11 mouse cellular contexts compared by ENCODE assay signal in the genomic region with DNA sequence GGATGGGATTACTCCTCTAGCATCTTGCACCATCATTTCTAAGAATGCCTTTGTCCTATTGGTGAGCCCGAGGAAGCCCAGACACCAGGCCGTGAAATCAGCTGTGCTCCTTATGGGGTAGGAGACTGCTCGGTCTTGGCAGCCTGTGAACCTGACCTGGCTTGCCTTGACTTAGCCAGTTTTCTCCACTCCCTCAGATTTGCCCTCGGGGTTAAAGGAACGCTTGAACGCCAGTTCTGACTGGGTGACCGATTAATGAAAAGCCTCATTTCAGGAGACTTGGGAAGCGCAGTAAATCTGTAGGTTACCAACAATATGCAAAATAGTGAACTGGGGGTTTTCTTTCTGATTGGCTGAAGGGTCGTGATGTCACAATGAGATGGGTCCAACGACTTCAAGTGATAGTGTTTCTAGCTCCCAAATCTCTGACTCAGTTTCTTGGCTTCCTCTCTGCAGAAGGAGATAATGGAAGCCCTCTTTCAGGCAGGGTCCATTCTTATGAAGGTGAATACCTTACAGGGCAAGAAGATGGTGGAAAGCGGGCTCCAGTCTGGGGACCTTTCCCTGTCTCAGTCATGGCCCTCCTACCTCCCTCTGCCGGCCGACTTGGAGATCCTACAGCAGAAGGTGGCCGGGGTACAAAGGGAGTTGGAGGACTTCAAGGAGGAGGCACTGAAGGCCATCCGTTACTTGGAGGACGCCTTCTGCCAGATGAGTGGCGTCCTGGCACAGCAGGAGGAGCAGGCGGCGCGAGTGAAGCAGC. TPM values are rescaled to one million over a fixed set of nuclear protein-coding genes. Genes with fewer than 3 reads are reported as not detected.
DNase-seq lines count a peak whose midpoint lies in the region; ATAC-seq lines count a peak whose summit lies in the region.
"Had no signal": no experiment of that assay in that cellular context is flagged by ENCODE, and none has a peak within 500 bp of the region (broad histone marks: within the 10 kb centered on the region; RNA-seq: fewer than 3 reads in every experiment).

A gene (plus strand): TSS at position 428 of the 763 bp plus-strand sequence.

- peak within 1 kb of the TSS; percentile 41 for H3K4me2 ChIP-seq in forebrain, embryonic 16.5 days (ENCODE audit: low read length)

- DNase-seq in kidney, postnatal 25 days: peak; percentile 50 to 79
- DNase-seq in retina, postnatal 1 day: peak; percentile 48
- no peak for DNase-seq in cerebellum, postnatal 4 days (ENCODE audit: low spot score in 2 of 2)
- DNase-seq in adrenal gland, adult (ENCODE audit: inconsistent age in 2 of 2, low spot score in 1 of 2): no peak
- DNase-seq: adrenal gland, adult 8-10 months had no signal

- no peak within 1 kb of the TSS for H3K9ac ChIP-seq in forebrain, embryonic 16.5 days (replicated peaks; ENCODE audit: low read depth, low read length)

- ATAC-seq in megakaryocyte, adult 5-6 weeks (ENCODE audit: poor library complexity, severe bottlenecking): no peak
- ATAC-seq in forebrain, embryonic 16.5 days: no peak
- no peak for ATAC-seq in activated CD4-positive, CD25-positive, alpha-beta regulatory T cell, adult 4 months

- peaks cover 4% of the 10 kb centered on the region; the same call in 1 of the 2 replicates for H3K9me3 ChIP-seq in megakaryocyte, embryonic 14.5 days
- no peaks in the 10 kb centered on the region for H3K9me3 ChIP-seq in forebrain, embryonic 16.5 days (ENCODE audit: control insufficient read depth, low read length)

- 37% methylated on average over 20 of the region's 20 CpGs for WGBS in forebrain, embryonic 16.5 days

- H3K36me3 ChIP-seq in megakaryocyte, embryonic 14.5 days (replicated peaks; ENCODE audit: low read length): no peaks in the 10 kb centered on the region
- no peaks in the 10 kb centered on the region for H3K36me3 ChIP-seq in forebrain, embryonic 16.5 days (ENCODE audit: control insufficient read depth, insufficient read depth)

- H3K27me3 ChIP-seq in megakaryocyte, embryonic 14.5 days (replicated peaks): peaks cover 63% of the 10 kb centered on the region
- H3K27me3 ChIP-seq in forebrain, embryonic 16.5 days (replicated peaks; ENCODE audit: control insufficient read depth, insufficient read depth, low read length): no peaks in the 10 kb centered on the region

- peak within 1 kb of the TSS; percentile 86 for H3K4me3 ChIP-seq in megakaryocyte, embryonic 14.5 days (replicated peaks)
- peak within 1 kb of the TSS; percentile 0; the same call in 1 of the 2 replicates for H3K4me3 ChIP-seq in forebrain, embryonic 16.5 days (replicated peaks; ENCODE audit: low read length)

- H3K4me1 ChIP-seq in megakaryocyte, embryonic 14.5 days: peaks cover 30% of the 10 kb centered on the region
- H3K4me1 ChIP-seq in forebrain, embryonic 16.5 days (replicated peaks; ENCODE audit: control insufficient read depth, insufficient read depth, low read length): peaks cover 10% of the 10 kb centered on the region

- no peak within 1 kb of the TSS for H3K27ac ChIP-seq in forebrain, embryonic 16.5 days (ENCODE audit: low read length)

RNA-seq across cellular contexts. Expression of the gene that starts here (rescaled TPM):
- polyA plus RNA-seq in megakaryocyte, embryonic 14.5 days (2012; ENCODE audit: insufficient read depth, low replicate concordance): not detected in 2 replicates
- not detected in 2 replicates for total RNA-seq in megakaryocyte, adult 5-6 weeks (2015)
- total RNA-seq in megakaryocyte, adult 5-6 weeks (2017): not detected in 2 replicates
- not detected in 2 replicates for polyA plus RNA-seq in forebrain, embryonic 16.5 days (2015; fragmentation: Nextera tagmentation; extraction: Ambion mirVana)
- polyA plus RNA-seq in activated CD4-positive, CD25-positive, alpha-beta regulatory T cell, adult 4 months (2017; shearing (Covaris generic)): not detected
- total RNA-seq: liver, adult 2 months had no signal
- polyA plus RNA-seq: liver, adult 2 months; urinary bladder, adult 2 months had no signal

Comparison
In these comparisons a context has a peak if more than half of its experiments do, and no peak if none do; other contexts are left out.
1. DNase-seq: peak in kidney, postnatal 25 days (2 of 2) and retina, postnatal 1 day (single experiment); none in cerebellum, postnatal 4 days (0 of 2) and adrenal gland, adult (0 of 2).